Mouse (Mus musculus) cerebellum, adult 9-11 months (tissue): ENCODE measurements at regions not wholly inside any gene's neighbourhood (a gene's known extent, or its start where the extent isn't known, plus 50 kb on each side); places are given as distances from the start of the nearest gene placed in this dataset.

Experiments used
- DNase-seq: peaks from one replicate; pipeline ENCODE4 v3.0.0; 2022

- no peak for DNase-seq
These were observed 55.7 kb downstream of the Otor start for GRCm38 (mm10) chr2:143133931-143134330.

- no peak for DNase-seq
These were observed 70.9 kb downstream of the Otor start for GRCm38 (mm10) chr2:143149189-143149588.

- no peak for DNase-seq
These were observed 86.1 kb downstream of the Otor start for GRCm38 (mm10) chr2:143164081-143164984.

- peak; percentile 14 for DNase-seq
These were observed 88.5 kb downstream of the Otor start for GRCm38 (mm10) chr2:143166771-143167170.

GRCm38 (mm10) chr2:143170648-143171047 is 92.4 kb downstream of the Otor start:
- no peak for DNase-seq

- DNase-seq: no peak
These were observed 106.3 kb downstream of the Otor start for GRCm38 (mm10) chr2:143184614-143185013.

- no peak for DNase-seq
These were observed 114.2 kb downstream of the Otor start for GRCm38 (mm10) chr2:143192256-143193164.

GRCm38 (mm10) chr2:143193165-143193551 is 114.9 kb downstream of the Otor start:
- DNase-seq: no peak

- DNase-seq: no peak
These were observed 121.4 kb downstream of the Otor start for GRCm38 (mm10) chr2:143199583-143200249.

GRCm38 (mm10) chr2:143206053-143206452 is 127.8 kb downstream of the Otor start:
- no peak for DNase-seq

GRCm38 (mm10) chr2:143207191-143207590 is 128.9 kb downstream of the Otor start:
- no peak for DNase-seq

GRCm38 (mm10) chr2:143217251-143217650 is 139.0 kb downstream of the Otor start:
- DNase-seq: no peak

GRCm38 (mm10) chr2:143217760-143218358 is 139.6 kb downstream of the Otor start:
- peak; percentile 96 for DNase-seq

GRCm38 (mm10) chr2:143222326-143222725 is 144.1 kb downstream of the Otor start:
- DNase-seq: no peak

- no peak for DNase-seq
These were observed 146.3 kb downstream of the Otor start for GRCm38 (mm10) chr2:143224410-143225130.

GRCm38 (mm10) chr2:143233795-143234194 is 155.5 kb downstream of the Otor start:
- no peak for DNase-seq

GRCm38 (mm10) chr2:143240274-143240673 is 162.0 kb downstream of the Otor start:
- DNase-seq: no peak

GRCm38 (mm10) chr2:143243741-143244140 is 165.5 kb downstream of the Otor start:
- no peak for DNase-seq

- DNase-seq: peak; percentile 85
These were observed 167.9 kb downstream of the Otor start for GRCm38 (mm10) chr2:143246131-143246665.

- no peak for DNase-seq
These were observed 190.8 kb downstream of the Otor start for GRCm38 (mm10) chr2:143269026-143269425.

- no peak for DNase-seq
These were observed 192.6 kb downstream of the Otor start for GRCm38 (mm10) chr2:143270826-143271225.
